Mouse (Mus musculus): ENCODE results near the gene Psmb4. TPM values are rescaled to one million over a fixed set of nuclear protein-coding genes. Genes with fewer than 3 reads are reported as not detected.

Psmb4 gene
- total and polyA plus RNA-seq, 3 experiments: 212 to 232 (median 223) TPM

- no peaks in the 10 kb centered on the region for H3K27me3 ChIP-seq (ENCODE audit: control insufficient read depth, insufficient read depth, low read length)
- H3K4me1 ChIP-seq (ENCODE audit: control insufficient read depth, insufficient read depth, low read length): no peaks in the 10 kb centered on the region
- H3K4me3 ChIP-seq: no peak overlapping the region
- TF ChIP-seq EP300 (IDR thresholded peaks at IDR 0.05; ENCODE audit: insufficient read depth, low read depth, low read length): no peak
- TF ChIP-seq CTCF (IDR thresholded peaks at IDR 0.05): no peak
- no peak for TF ChIP-seq POLR2A (IDR thresholded peaks at IDR 0.05; ENCODE audit: insufficient read depth, low read depth, low read length)
- WGBS: 72% methylated on average over 4 of the region's 4 CpGs
- DNase-seq: peak in 1 of 2 experiments; percentile 5
- H3K36me3 ChIP-seq (ENCODE audit: control insufficient read depth, insufficient read depth, low read length): no peaks in the 10 kb centered on the region
- intact Hi-C loops (cut with DNase I): no loop called here
- no peak overlapping the region for H3K9ac ChIP-seq (ENCODE audit: low read depth, low read length)
- no peak overlapping the region for H3K27ac ChIP-seq
- H3K79me2 ChIP-seq (replicated peaks; ENCODE audit: control insufficient read depth, insufficient read depth, low read length): no peaks in the 10 kb centered on the region
Observed at GRCm38 (mm10) chr3:94918845-94919244, 32.1 kb upstream of the Psmb4 start.

GRCm38 (mm10) chr3:94917816-94918361 lies 31.1 kb upstream of the Psmb4 start:
- 73% methylated on average over 14 of the region's 14 CpGs for WGBS

GRCm38 (mm10) chr3:94915903-94916741 lies 29.4 kb upstream of the Psmb4 start:
- WGBS: 66% methylated on average over 7 of the region's 7 CpGs

More at GRCm38 (mm10) chr3:94917816-94918361, 31.1 kb upstream of the Psmb4 start:
- Histone ChIP-seq H3K9ac (ENCODE audit: low read depth, low read length) (no peak overlapping the region), H3K36me3 (ENCODE audit: control insufficient read depth, insufficient read depth, low read length) (no peaks in the 10 kb centered on the region), H3K27ac (no peak overlapping the region), H3K4me1 (ENCODE audit: control insufficient read depth, insufficient read depth, low read length) (no peaks in the 10 kb centered on the region), H3K27me3 (ENCODE audit: control insufficient read depth, insufficient read depth, low read length) (no peaks in the 10 kb centered on the region), H3K79me2 (replicated peaks; ENCODE audit: control insufficient read depth, insufficient read depth, low read length) (no peaks in the 10 kb centered on the region), H3K4me3 (no peak overlapping the region)
- intact Hi-C loops (cut with DNase I): no loop called here
- TF ChIP-seq CTCF (IDR thresholded peaks at IDR 0.05): no peak
- no peak for TF ChIP-seq EP300 (IDR thresholded peaks at IDR 0.05; ENCODE audit: insufficient read depth, low read depth, low read length)
- TF ChIP-seq POLR2A (IDR thresholded peaks at IDR 0.05; ENCODE audit: insufficient read depth, low read depth, low read length): no peak
- peak in 1 of 2 experiments; percentile 15 for DNase-seq

GRCm38 (mm10) chr3:94913801-94914200 lies 27.0 kb upstream of the Psmb4 start:
- WGBS: 57% methylated on average over 5 of the region's 5 CpGs
- Histone ChIP-seq H3K27ac (no peak overlapping the region), H3K4me1 (ENCODE audit: control insufficient read depth, insufficient read depth, low read length) (no peaks in the 10 kb centered on the region), H3K79me2 (replicated peaks; ENCODE audit: control insufficient read depth, insufficient read depth, low read length) (no peaks in the 10 kb centered on the region), H3K4me3 (no peak overlapping the region), H3K9ac (ENCODE audit: low read depth, low read length) (no peak overlapping the region), H3K36me3 (ENCODE audit: control insufficient read depth, insufficient read depth, low read length) (no peaks in the 10 kb centered on the region), H3K27me3 (ENCODE audit: control insufficient read depth, insufficient read depth, low read length) (no peaks in the 10 kb centered on the region)
- DNase-seq: no peak
- intact Hi-C loops (cut with DNase I): no loop called here
- TF ChIP-seq CTCF (IDR thresholded peaks at IDR 0.05) (no peak), POLR2A (IDR thresholded peaks at IDR 0.05; ENCODE audit: insufficient read depth, low read depth, low read length) (no peak), EP300 (IDR thresholded peaks at IDR 0.05; ENCODE audit: insufficient read depth, low read depth, low read length) (no peak)

More at GRCm38 (mm10) chr3:94915903-94916741, 29.4 kb upstream of the Psmb4 start:
- H3K4me3 ChIP-seq: no peak overlapping the region
- intact Hi-C loops (cut with DNase I): no loop called here
- H3K4me1 ChIP-seq (ENCODE audit: control insufficient read depth, insufficient read depth, low read length): no peaks in the 10 kb centered on the region
- no peak overlapping the region for H3K27ac ChIP-seq
- DNase-seq: peak in 1 of 2 experiments; percentile 7
- H3K9ac ChIP-seq (ENCODE audit: low read depth, low read length): no peak overlapping the region
- no peaks in the 10 kb centered on the region for H3K27me3 ChIP-seq (ENCODE audit: control insufficient read depth, insufficient read depth, low read length)
- H3K36me3 ChIP-seq (ENCODE audit: control insufficient read depth, insufficient read depth, low read length): no peaks in the 10 kb centered on the region
- no peaks in the 10 kb centered on the region for H3K79me2 ChIP-seq (replicated peaks; ENCODE audit: control insufficient read depth, insufficient read depth, low read length)
- TF ChIP-seq EP300 (IDR thresholded peaks at IDR 0.05; ENCODE audit: insufficient read depth, low read depth, low read length): no peak
- no peak for TF ChIP-seq CTCF (IDR thresholded peaks at IDR 0.05)
- TF ChIP-seq POLR2A (IDR thresholded peaks at IDR 0.05; ENCODE audit: insufficient read depth, low read depth, low read length): no peak

GRCm38 (mm10) chr3:94911050-94911693 lies 24.4 kb upstream of the Psmb4 start:
- H3K36me3 ChIP-seq (ENCODE audit: control insufficient read depth, insufficient read depth, low read length): no peaks in the 10 kb centered on the region
- no peak overlapping the region for H3K27ac ChIP-seq
- no peaks in the 10 kb centered on the region for H3K4me1 ChIP-seq (ENCODE audit: control insufficient read depth, insufficient read depth, low read length)
- no peak overlapping the region for H3K9ac ChIP-seq (ENCODE audit: low read depth, low read length)
- WGBS: 58% methylated on average over 2 of the region's 2 CpGs
- H3K27me3 ChIP-seq (ENCODE audit: control insufficient read depth, insufficient read depth, low read length): no peaks in the 10 kb centered on the region
- H3K4me3 ChIP-seq: no peak overlapping the region
- intact Hi-C loops (cut with DNase I): no loop called here
- no peak for DNase-seq
- H3K79me2 ChIP-seq (replicated peaks; ENCODE audit: control insufficient read depth, insufficient read depth, low read length): no peaks in the 10 kb centered on the region
- TF ChIP-seq EP300 (IDR thresholded peaks at IDR 0.05; ENCODE audit: insufficient read depth, low read depth, low read length): no peak
- TF ChIP-seq POLR2A (IDR thresholded peaks at IDR 0.05; ENCODE audit: insufficient read depth, low read depth, low read length): no peak
- no peak for TF ChIP-seq CTCF (IDR thresholded peaks at IDR 0.05)
